Mouse (Mus musculus) intestine, embryonic 14.5 days (tissue): ENCODE measurements around the gene Ispd. TPM values are rescaled to one million over a fixed set of nuclear protein-coding genes. Genes with fewer than 3 reads are reported as not detected.

Source experiments
- polyA plus RNA-seq: library from polyadenylated mRNA; unstranded; fragments of >200 nt; fragmentation: Nextera tagmentation; extraction: Ambion mirVana; gene quantifications from 2 replicates; pipeline ENCODE4 v1.2.1, GENCODE M21; 2014

Ispd gene
- polyA plus RNA-seq, 1 experiment from 2014 or later, result 12.5 TPM

Other genes starting within 250 kb of the Ispd start
- gene Ankmy2, start 224.3 kb upstream of the Ispd start, polyA plus RNA-seq, result 38.4 and 38.8 TPM in 2 replicates
- gene Bzw2, start 223.4 kb upstream of the Ispd start, polyA plus RNA-seq, result 235 and 249 TPM in 2 replicates
- not detected in 2 replicates for gene Lrrc72, start 128.1 kb upstream of the Ispd start, polyA plus RNA-seq
- gene Sostdc1, start 67.3 kb upstream of the Ispd start, polyA plus RNA-seq, result 4.6 and 5.3 TPM in 2 replicates
- 1.9 and 3.2 TPM in 2 replicates for gene D630036H23Rik, start 731 bp downstream of the Ispd start, polyA plus RNA-seq